Mouse (Mus musculus): ENCODE data around the gene Mnat1. TPM values are rescaled to one million over a fixed set of nuclear protein-coding genes. Genes with fewer than 3 reads are reported as not detected.
A peak's percentile ranks its signal among the peaks of the same experiment; 100 is the strongest.

The Mnat1 gene
- polyA plus RNA-seq, 2 experiments: 31.2 to 44.7 TPM

- no peaks in the 10 kb centered on the region for H3K27me3 ChIP-seq (ENCODE audit: control insufficient read depth, insufficient read depth, low read length)
- no peak for ATAC-seq (ENCODE audit: low FRiP score, low read depth)
- H3K9me3 ChIP-seq (ENCODE audit: control insufficient read depth, low read length): 0 out of 2 replicates have a peak, but pooled peaks cover 5% of the 10 kb centered on the region
- peaks cover 34% of the 10 kb centered on the region for H3K36me3 ChIP-seq (ENCODE audit: control insufficient read depth, insufficient read depth, low read length)
- no peak overlapping the region for H3K4me2 ChIP-seq (replicated peaks; ENCODE audit: low read depth, low read length, severe bottlenecking)
- WGBS: 92% methylated on average over 3 of the region's 3 CpGs
- no peak overlapping the region for H3K4me3 ChIP-seq (replicated peaks; ENCODE audit: low read length)
- H3K27ac ChIP-seq (replicated peaks; ENCODE audit: low read depth, low read length): no peak overlapping the region
- TF ChIP-seq POLR2A (IDR thresholded peaks at IDR 0.05; ENCODE audit: borderline replicate concordance, extremely low read depth, insufficient read depth, insufficient read length): no peak
- no peak for DNase-seq (ENCODE audit: low spot score)
- H3K4me1 ChIP-seq (ENCODE audit: control insufficient read depth, insufficient read depth, low read length): peaks cover 10% of the 10 kb centered on the region
- H3K9ac ChIP-seq (ENCODE audit: low read depth, low read length, severe bottlenecking): no peak overlapping the region
Observed at GRCm38 (mm10) chr12:73274921-73275320, 151.4 kb downstream of the Mnat1 start.

- H3K9ac ChIP-seq (ENCODE audit: low read depth, low read length, severe bottlenecking): peak within 1 kb of the TSS; percentile 83
- ATAC-seq (ENCODE audit: low FRiP score, low read depth) (peak; percentile 95), DNase-seq (ENCODE audit: low spot score) (peak; percentile 96)
- TF ChIP-seq POLR2A (IDR thresholded peaks at IDR 0.05; ENCODE audit: borderline replicate concordance, extremely low read depth, insufficient read depth, insufficient read length): 0 out of 2 replicates have a peak, but pooled peaks have one; percentile 54
- H3K4me2 ChIP-seq (replicated peaks; ENCODE audit: low read depth, low read length, severe bottlenecking): peak within 1 kb of the TSS; percentile 79
- H3K27me3 ChIP-seq (ENCODE audit: control insufficient read depth, insufficient read depth, low read length): no peaks in the 10 kb centered on the region
- H3K9me3 ChIP-seq (ENCODE audit: control insufficient read depth, low read length): no peaks in the 10 kb centered on the region
- peak within 1 kb of the TSS; percentile 80 for H3K27ac ChIP-seq (replicated peaks; ENCODE audit: low read depth, low read length)
- WGBS: 2% methylated on average over 53 of the region's 53 CpGs
- peaks cover 7% of the 10 kb centered on the region for H3K36me3 ChIP-seq (ENCODE audit: control insufficient read depth, insufficient read depth, low read length)
- peaks cover 14% of the 10 kb centered on the region; the same call in 1 of the 2 replicates for H3K4me1 ChIP-seq (ENCODE audit: control insufficient read depth, insufficient read depth, low read length)
- peak within 1 kb of the TSS; percentile 81 for H3K4me3 ChIP-seq (replicated peaks; ENCODE audit: low read length)
Observed at GRCm38 (mm10) chr12:73286287-73287092, 163.0 kb downstream of the Mnat1 start, which contains the start of the genes Trmt5 and Slc38a6. Trmt5 (minus strand) TSS chr12:73286710. Slc38a6 (plus strand) TSS chr12:73286779.

- Histone ChIP-seq H3K27ac (replicated peaks; ENCODE audit: low read depth, low read length) (no peak overlapping the region), H3K4me1 (ENCODE audit: control insufficient read depth, insufficient read depth, low read length) (peaks cover 14% of the 10 kb centered on the region; the same call in 1 of the 2 replicates), H3K9me3 (ENCODE audit: control insufficient read depth, low read length) (no peaks in the 10 kb centered on the region), H3K4me3 (replicated peaks; ENCODE audit: low read length) (peak overlapping the region; percentile 81), H3K27me3 (ENCODE audit: control insufficient read depth, insufficient read depth, low read length) (no peaks in the 10 kb centered on the region), H3K9ac (ENCODE audit: low read depth, low read length, severe bottlenecking) (no peak overlapping the region), H3K36me3 (ENCODE audit: control insufficient read depth, insufficient read depth, low read length) (0 out of 2 replicates have a peak, but pooled peaks cover 3% of the 10 kb centered on the region), H3K4me2 (replicated peaks; ENCODE audit: low read depth, low read length, severe bottlenecking) (peak overlapping the region; percentile 79)
- ATAC-seq (ENCODE audit: low FRiP score, low read depth) (no peak), DNase-seq (ENCODE audit: low spot score) (no peak)
- 63% methylated on average over 8 of the region's 8 CpGs for WGBS
- no peak for TF ChIP-seq POLR2A (IDR thresholded peaks at IDR 0.05; ENCODE audit: borderline replicate concordance, extremely low read depth, insufficient read depth, insufficient read length)
Observed at GRCm38 (mm10) chr12:73287609-73288008, 164.1 kb downstream of the Mnat1 start.

GRCm38 (mm10) chr12:73288626-73289025 lies 165.1 kb downstream of the Mnat1 start:
- Histone ChIP-seq H3K9me3 (ENCODE audit: control insufficient read depth, low read length) (no peaks in the 10 kb centered on the region), H3K4me3 (replicated peaks; ENCODE audit: low read length) (no peak overlapping the region), H3K27me3 (ENCODE audit: control insufficient read depth, insufficient read depth, low read length) (no peaks in the 10 kb centered on the region), H3K9ac (ENCODE audit: low read depth, low read length, severe bottlenecking) (no peak overlapping the region), H3K27ac (replicated peaks; ENCODE audit: low read depth, low read length) (no peak overlapping the region), H3K4me2 (replicated peaks; ENCODE audit: low read depth, low read length, severe bottlenecking) (no peak overlapping the region), H3K36me3 (ENCODE audit: control insufficient read depth, insufficient read depth, low read length) (0 out of 2 replicates have a peak, but pooled peaks cover 2% of the 10 kb centered on the region), H3K4me1 (ENCODE audit: control insufficient read depth, insufficient read depth, low read length) (peaks cover 14% of the 10 kb centered on the region; the same call in 1 of the 2 replicates)
- 94% methylated on average over 3 of the region's 3 CpGs for WGBS
- no peak for DNase-seq (ENCODE audit: low spot score)
- TF ChIP-seq POLR2A (IDR thresholded peaks at IDR 0.05; ENCODE audit: borderline replicate concordance, extremely low read depth, insufficient read depth, insufficient read length): no peak
- no peak for ATAC-seq (ENCODE audit: low FRiP score, low read depth)

GRCm38 (mm10) chr12:73294884-73295283 lies 171.4 kb downstream of the Mnat1 start:
- Histone ChIP-seq H3K27ac (replicated peaks; ENCODE audit: low read depth, low read length) (no peak overlapping the region), H3K27me3 (ENCODE audit: control insufficient read depth, insufficient read depth, low read length) (no peaks in the 10 kb centered on the region), H3K36me3 (ENCODE audit: control insufficient read depth, insufficient read depth, low read length) (peaks cover 8% of the 10 kb centered on the region; the same call in 1 of the 2 replicates), H3K4me2 (replicated peaks; ENCODE audit: low read depth, low read length, severe bottlenecking) (no peak overlapping the region), H3K4me3 (replicated peaks; ENCODE audit: low read length) (no peak overlapping the region), H3K9ac (ENCODE audit: low read depth, low read length, severe bottlenecking) (no peak overlapping the region), H3K4me1 (ENCODE audit: control insufficient read depth, insufficient read depth, low read length) (peaks cover 9% of the 10 kb centered on the region), H3K9me3 (ENCODE audit: control insufficient read depth, low read length) (no peaks in the 10 kb centered on the region)
- no peak for TF ChIP-seq POLR2A (IDR thresholded peaks at IDR 0.05; ENCODE audit: borderline replicate concordance, extremely low read depth, insufficient read depth, insufficient read length)
- no peak for ATAC-seq (ENCODE audit: low FRiP score, low read depth)
- no peak for DNase-seq (ENCODE audit: low spot score)

Data from limb, embryonic 14.5 days (tissue).